ENCODE assay signal across 8 mouse cellular contexts in the genomic region with DNA sequence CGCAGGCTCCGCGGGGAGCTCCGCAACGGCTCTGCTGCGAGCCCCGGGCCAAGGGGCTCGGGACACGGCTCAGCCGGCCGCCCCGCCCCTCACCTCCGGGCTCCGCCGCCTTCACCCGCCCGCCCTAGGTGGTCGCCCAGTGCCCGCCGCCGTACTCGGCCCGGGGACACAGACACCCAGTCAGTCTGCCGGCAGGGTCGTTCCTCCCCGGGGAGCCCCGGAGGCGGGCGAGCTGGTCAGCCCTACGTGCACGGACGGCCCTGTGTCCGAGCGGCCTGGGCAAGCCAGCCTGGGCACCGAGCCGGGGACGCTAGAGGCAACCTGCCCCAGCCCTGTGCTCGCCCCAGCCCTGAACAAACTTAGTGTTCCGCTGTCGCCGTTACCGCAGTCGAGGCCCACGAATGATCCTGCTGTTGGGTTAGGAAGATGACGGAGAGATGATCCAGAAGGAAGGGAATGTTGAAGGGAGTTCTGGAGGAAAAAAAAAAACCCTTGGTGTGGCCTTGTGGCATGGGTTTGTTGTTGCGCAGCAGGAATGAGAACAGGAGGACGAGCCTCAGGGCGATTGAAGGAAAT. TPM values are rescaled to one million over a fixed set of nuclear protein-coding genes. Genes with fewer than 3 reads are reported as not detected.
A peak's percentile ranks its signal among the peaks of the same experiment; 100 is the strongest.
DNase-seq lines count a peak whose midpoint lies in the region; ATAC-seq and TF ChIP-seq lines count a peak whose summit lies in the region.

No protein-coding gene starts in this region.

- CTCF ChIA-PET in Patski (lab: Charles Lee), result no interaction called here

- in situ Hi-C loops in Patski (cut with MboI; ENCODE audit: low pct_unique_long_range_greater_than_20kb), result no loop called here

- H3K36me3 ChIP-seq in liver, adult 2 months (ENCODE audit: control insufficient read depth, insufficient read depth, low read length), result peaks cover 3% of the 10 kb centered on the region; the same call in 1 of the 2 replicates
- H3K36me3 ChIP-seq in embryonic facial prominence, embryonic 13.5 days, result peaks cover 16% of the 10 kb centered on the region
- peaks cover 21% of the 10 kb centered on the region for H3K36me3 ChIP-seq in hindbrain, embryonic 10.5 days
- H3K36me3 ChIP-seq in liver, embryonic 14.5 days (replicated peaks; ENCODE audit: control insufficient read depth, insufficient read depth, low read depth), result no peaks in the 10 kb centered on the region; the same call in 1 of the 2 replicates

- no peak for TF ChIP-seq POLR2A in liver, adult 2 months (IDR thresholded peaks at IDR 0.05; ENCODE audit: extremely low read depth, insufficient read depth, low read length)

- TF ChIP-seq EP300 in liver, embryonic 14.5 days (IDR thresholded peaks at IDR 0.05; ENCODE audit: low read depth), result no peak

- peak; percentile 56 for DNase-seq in liver, adult 2 months (ENCODE audit: extremely low read depth, low read depth, low spot score)
- no peak for DNase-seq in liver
- DNase-seq in Patski (ENCODE audit: low read depth, low spot score), result no peak
- no peak for DNase-seq in hindbrain, embryonic 10.5 days (ENCODE audit: low spot score)
- no peak for DNase-seq in liver, embryonic 14.5 days (ENCODE audit: low read depth in 3 of 3, low spot score in 3 of 3)
- DNase-seq in skeletal muscle tissue, adult 2 months (ENCODE audit: low read depth, low spot score), result peak; percentile 35
- DNase-seq in layer of hippocampus, adult 9-11 months, result no peak

- POLR2A ChIA-PET in Patski (lab: Charles Lee), result no interaction called here

- H3K4me2 ChIP-seq in embryonic facial prominence, embryonic 13.5 days, result peak overlapping the region; percentile 72
- H3K4me2 ChIP-seq in liver, embryonic 14.5 days (ENCODE audit: low read depth), result peak overlapping the region; percentile 74

- H3K4me3 ChIP-seq in liver, adult 2 months (ENCODE audit: insufficient read depth, low read depth, low read length), result peak overlapping the region; percentile 82
- peak overlapping the region; percentile 91 for H3K4me3 ChIP-seq in embryonic facial prominence, embryonic 13.5 days
- H3K4me3 ChIP-seq in hindbrain, embryonic 10.5 days, result peak overlapping the region; percentile 99
- peak overlapping the region; percentile 82 to 98 for H3K4me3 ChIP-seq in liver, embryonic 14.5 days (ENCODE audit: insufficient read depth in 1 of 2, low read depth in 2 of 2, low read length in 2 of 2)

- peak overlapping the region; percentile 81 for H3K27ac ChIP-seq in liver, adult 2 months (replicated peaks; ENCODE audit: insufficient read depth, low read depth, low read length)
- H3K27ac ChIP-seq in embryonic facial prominence, embryonic 13.5 days, result peak overlapping the region; percentile 76
- H3K27ac ChIP-seq in hindbrain, embryonic 10.5 days, result peak overlapping the region; percentile 93
- peak overlapping the region; percentile 50 for H3K27ac ChIP-seq in liver, embryonic 14.5 days

- H3K4me1 ChIP-seq in liver, adult 2 months (ENCODE audit: control insufficient read depth, insufficient read depth, low read length), result peaks cover 10% of the 10 kb centered on the region
- peaks cover 18% of the 10 kb centered on the region for H3K4me1 ChIP-seq in embryonic facial prominence, embryonic 13.5 days
- peaks cover 14% of the 10 kb centered on the region for H3K4me1 ChIP-seq in hindbrain, embryonic 10.5 days (replicated peaks)
- H3K4me1 ChIP-seq in liver, embryonic 14.5 days (replicated peaks; ENCODE audit: control insufficient read depth in 2 of 2, insufficient read depth in 2 of 2, low read length in 1 of 2), result peaks cover 8 to 9% of the 10 kb centered on the region in 2 experiments; a peak in 3 of 4 replicates

- no peak for TF ChIP-seq CTCF in liver, adult 2 months (IDR thresholded peaks at IDR 0.05; ENCODE audit: low read depth, low read length)
- no peak for TF ChIP-seq CTCF in Patski (IDR thresholded peaks at IDR 0.05)
- no peak for TF ChIP-seq CTCF in liver, embryonic 14.5 days (IDR thresholded peaks at IDR 0.05; ENCODE audit: low read depth)

- ATAC-seq in Patski, result peak; percentile 24
- ATAC-seq in embryonic facial prominence, embryonic 13.5 days (ENCODE audit: insufficient number of reproducible peaks, insufficient read depth, low FRiP score, low TSS enrichment, low read depth), result peak; percentile 63
- peak; percentile 74 for ATAC-seq in liver, embryonic 14.5 days (ENCODE audit: insufficient read depth)

- no peaks in the 10 kb centered on the region for H3K27me3 ChIP-seq in liver, adult 2 months (ENCODE audit: control insufficient read depth, insufficient read depth, low read length)
- no peaks in the 10 kb centered on the region for H3K27me3 ChIP-seq in Patski
- H3K27me3 ChIP-seq in embryonic facial prominence, embryonic 13.5 days, result no peaks in the 10 kb centered on the region
- no peaks in the 10 kb centered on the region for H3K27me3 ChIP-seq in hindbrain, embryonic 10.5 days (ENCODE audit: insufficient read depth, poor library complexity, severe bottlenecking)
- H3K27me3 ChIP-seq in liver, embryonic 14.5 days (ENCODE audit: control insufficient read depth, insufficient read depth, low read length), result no peaks in the 10 kb centered on the region

- H3K79me2 ChIP-seq in liver, adult 2 months (ENCODE audit: control insufficient read depth, insufficient read depth, low read length), result peaks cover 15% of the 10 kb centered on the region; the same call in 1 of the 2 replicates

- peak overlapping the region; percentile 90 for H3K9ac ChIP-seq in liver, adult 2 months (ENCODE audit: low read depth, low read length)
- H3K9ac ChIP-seq in embryonic facial prominence, embryonic 13.5 days, result peak overlapping the region; percentile 88
- H3K9ac ChIP-seq in liver, embryonic 14.5 days (replicated peaks), result peak overlapping the region; percentile 80

- H3K9me3 ChIP-seq in embryonic facial prominence, embryonic 13.5 days, result no peaks in the 10 kb centered on the region
- no peaks in the 10 kb centered on the region for H3K9me3 ChIP-seq in hindbrain, embryonic 10.5 days
- H3K9me3 ChIP-seq in liver, embryonic 14.5 days (ENCODE audit: control insufficient read depth, low read length), result no peaks in the 10 kb centered on the region

- under 1% methylated on average over 42 of the region's 48 CpGs for WGBS in liver, adult 2 months
- 0% methylated on average over 36 of the region's 48 CpGs for whole genome bisulfite sequencing in embryonic facial prominence, embryonic 13.5 days
- under 1% methylated on average over 48 of the region's 48 CpGs for WGBS in hindbrain, embryonic 10.5 days
- under 1% methylated on average over 47 of the region's 48 CpGs for WGBS in liver, embryonic 14.5 days (ENCODE audit: insufficient replicate concordance)

RNA-seq across cellular contexts. Expression of gene Golgb1, which starts 0.4 kb away (rescaled TPM):
- total RNA-seq in liver, adult 2 months (2014; rRNA removed), result 34.1 and 36.2 TPM in 2 replicates
- polyA plus RNA-seq in liver, adult 2 months (2012; rRNA removed), result 22.7 and 30.1 TPM in 2 replicates
- polyA plus RNA-seq in Patski (2021), result 47.0 TPM
- 119 and 126 TPM in 2 replicates for polyA plus RNA-seq in embryonic facial prominence, embryonic 13.5 days (2015; fragmentation: Nextera tagmentation; extraction: Ambion mirVana)
- 64.0 and 81.2 TPM in 2 replicates for polyA plus RNA-seq in hindbrain, embryonic 10.5 days (2016; fragmentation: Nextera tagmentation; extraction: Ambion mirVana)
- 9.0 and 13.3 TPM in 2 replicates for polyA plus RNA-seq in liver, embryonic 14.5 days (2012; rRNA removed)
- 22.0 and 26.4 TPM in 2 replicates for polyA plus RNA-seq in liver, embryonic 14.5 days (2014; fragmentation: Nextera tagmentation; extraction: Ambion mirVana)

RNA-seq across cellular contexts. Expression of gene Eaf2, which starts 0.6 kb away (rescaled TPM):
- total RNA-seq in liver, adult 2 months (2014; rRNA removed), result 0.28 and 0.67 TPM in 2 replicates
- 0.28 and 0.29 TPM in 2 replicates for polyA plus RNA-seq in liver, adult 2 months (2012; rRNA removed)
- polyA plus RNA-seq in Patski (2021), result 1.7 TPM
- 2.3 and 2.8 TPM in 2 replicates for polyA plus RNA-seq in embryonic facial prominence, embryonic 13.5 days (2015; fragmentation: Nextera tagmentation; extraction: Ambion mirVana)
- 1.2 and 1.3 TPM in 2 replicates for polyA plus RNA-seq in hindbrain, embryonic 10.5 days (2016; fragmentation: Nextera tagmentation; extraction: Ambion mirVana)
- polyA plus RNA-seq in liver, embryonic 14.5 days (2012; rRNA removed), result 0.22 and 0.37 TPM in 2 replicates
- polyA plus RNA-seq in liver, embryonic 14.5 days (2014; fragmentation: Nextera tagmentation; extraction: Ambion mirVana), result 0.18 and 0.70 TPM in 2 replicates

RNA-seq across cellular contexts. Expression of gene Iqcb1, which starts 47.2 kb away (rescaled TPM):
- 3.6 and 6.3 TPM in 2 replicates for total RNA-seq in liver, adult 2 months (2014; rRNA removed)
- 1.3 and 1.4 TPM in 2 replicates for polyA plus RNA-seq in liver, adult 2 months (2012; rRNA removed)
- polyA plus RNA-seq in Patski (2021), result 26.0 TPM
- polyA plus RNA-seq in embryonic facial prominence, embryonic 13.5 days (2015; fragmentation: Nextera tagmentation; extraction: Ambion mirVana), result 53.1 and 53.7 TPM in 2 replicates
- 52.4 and 66.8 TPM in 2 replicates for polyA plus RNA-seq in hindbrain, embryonic 10.5 days (2016; fragmentation: Nextera tagmentation; extraction: Ambion mirVana)
- polyA plus RNA-seq in liver, embryonic 14.5 days (2012; rRNA removed), result 1.7 and 3.1 TPM in 2 replicates
- 6.8 and 8.7 TPM in 2 replicates for polyA plus RNA-seq in liver, embryonic 14.5 days (2014; fragmentation: Nextera tagmentation; extraction: Ambion mirVana)

RNA-seq across cellular contexts. Expression of gene Hcls1, which starts 59.4 kb away (rescaled TPM):
- total RNA-seq in liver, adult 2 months (2014; rRNA removed), result 4.8 and 5.0 TPM in 2 replicates
- 4.2 and 5.1 TPM in 2 replicates for polyA plus RNA-seq in liver, adult 2 months (2012; rRNA removed)
- polyA plus RNA-seq in Patski (2021), result not detected
- polyA plus RNA-seq in embryonic facial prominence, embryonic 13.5 days (2015; fragmentation: Nextera tagmentation; extraction: Ambion mirVana), result 4.6 and 5.7 TPM in 2 replicates
- polyA plus RNA-seq in hindbrain, embryonic 10.5 days (2016; fragmentation: Nextera tagmentation; extraction: Ambion mirVana), result 2.7 and 2.8 TPM in 2 replicates
- polyA plus RNA-seq in liver, embryonic 14.5 days (2012; rRNA removed), result 7.3 and 12.3 TPM in 2 replicates
- 5.1 and 5.8 TPM in 2 replicates for polyA plus RNA-seq in liver, embryonic 14.5 days (2014; fragmentation: Nextera tagmentation; extraction: Ambion mirVana)

Comparison
In these comparisons a context has a peak if more than half of its experiments do, and no peak if none do; other contexts are left out.
1. DNase-seq: peak in liver, adult 2 months (single experiment) and skeletal muscle tissue, adult 2 months (single experiment); none in liver (single experiment), Patski (single experiment), hindbrain, embryonic 10.5 days (single experiment), liver, embryonic 14.5 days (0 of 3) and layer of hippocampus, adult 9-11 months (single experiment).
2. ATAC-seq: peak in every context shown above with its lines; median percentile 74 in liver, embryonic 14.5 days; 63 in embryonic facial prominence, embryonic 13.5 days; 24 in Patski.
3. Peak in every context shown above with its lines, with median percentiles within 50 percentile points of each other: H3K27ac ChIP-seq, H3K4me3 ChIP-seq and H3K9ac ChIP-seq.